Mouse (Mus musculus) kidney, postnatal 4 days (tissue): ENCODE measurements around the gene Anln.
"Not testable (repeated sequence)": the region's sequence is repeated elsewhere in the genome, so short reads cannot be mapped to it uniquely, and the experiment has no call there.

Experiments used
- DNase-seq, 2 experiments: peaks; one replicate each; pipeline ENCODE4 v3.0.0; 2021; ENCODE audit warnings: mixed read lengths in 2 of 2

Gene Anln

GRCm38 (mm10) chr9:22319109-22319508 lies 69.9 kb downstream of the Anln start:
- DNase-seq, result no peak

- not testable (repeated sequence) for DNase-seq
Observed at GRCm38 (mm10) chr9:22316047-22316446, 72.9 kb downstream of the Anln start.

- no peak for DNase-seq
Observed at GRCm38 (mm10) chr9:22314066-22314465, 74.9 kb downstream of the Anln start.

GRCm38 (mm10) chr9:22313218-22313617 lies 75.8 kb downstream of the Anln start:
- no peak for DNase-seq

- DNase-seq, result no peak
Observed at GRCm38 (mm10) chr9:22309651-22310050, 79.3 kb downstream of the Anln start.

GRCm38 (mm10) chr9:22307920-22308262 lies 81.1 kb downstream of the Anln start:
- not testable (repeated sequence) for DNase-seq

GRCm38 (mm10) chr9:22307156-22307919 lies 81.7 kb downstream of the Anln start, which contains the start of gene Zfp810:
Zfp810 (minus strand) TSS chr9:22307648.
- DNase-seq, result peak; percentile 95 to 98

- DNase-seq, result peak; percentile 17 to 26
Observed at GRCm38 (mm10) chr9:22306726-22307125, 82.3 kb downstream of the Anln start.

GRCm38 (mm10) chr9:22302199-22302598 lies 86.8 kb downstream of the Anln start:
- DNase-seq, result no peak
